Mouse (Mus musculus) lung, postnatal 25 days (tissue): ENCODE data around the gene Bik.
A peak's percentile ranks its signal among the peaks of the same experiment; 100 is the strongest.

ENCODE experiments used
- DNase-seq: peaks from one replicate; pipeline ENCODE4 v3.0.0; 2022; ENCODE audit warnings: low spot score

Bik gene

GRCm38 (mm10) chr15:83547144-83547543 is 20.5 kb downstream of the Bik start:
- no peak for DNase-seq

- no peak for DNase-seq
Measured at GRCm38 (mm10) chr15:83550137-83550536, 23.5 kb downstream of the Bik start.

DNA sequence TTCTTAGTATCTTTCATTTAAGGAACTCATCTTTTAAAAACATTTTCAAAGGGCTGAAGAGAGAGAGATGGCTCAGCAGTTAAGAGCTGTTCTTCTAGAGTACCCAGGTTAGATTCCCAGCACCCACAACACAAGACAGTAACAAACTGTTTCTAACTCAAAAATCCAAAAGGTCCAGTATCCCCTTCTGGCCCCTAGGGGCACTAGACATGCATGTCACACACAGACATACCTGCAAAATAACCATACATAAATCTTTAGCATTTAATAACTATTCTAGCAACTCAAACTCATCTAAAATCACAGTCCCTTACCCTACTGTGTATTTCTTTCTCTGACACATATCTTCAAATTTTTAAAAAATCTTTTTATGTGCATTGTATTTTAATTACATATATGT is 27.2 kb downstream of the Bik start:
- DNase-seq = no peak

DNA sequence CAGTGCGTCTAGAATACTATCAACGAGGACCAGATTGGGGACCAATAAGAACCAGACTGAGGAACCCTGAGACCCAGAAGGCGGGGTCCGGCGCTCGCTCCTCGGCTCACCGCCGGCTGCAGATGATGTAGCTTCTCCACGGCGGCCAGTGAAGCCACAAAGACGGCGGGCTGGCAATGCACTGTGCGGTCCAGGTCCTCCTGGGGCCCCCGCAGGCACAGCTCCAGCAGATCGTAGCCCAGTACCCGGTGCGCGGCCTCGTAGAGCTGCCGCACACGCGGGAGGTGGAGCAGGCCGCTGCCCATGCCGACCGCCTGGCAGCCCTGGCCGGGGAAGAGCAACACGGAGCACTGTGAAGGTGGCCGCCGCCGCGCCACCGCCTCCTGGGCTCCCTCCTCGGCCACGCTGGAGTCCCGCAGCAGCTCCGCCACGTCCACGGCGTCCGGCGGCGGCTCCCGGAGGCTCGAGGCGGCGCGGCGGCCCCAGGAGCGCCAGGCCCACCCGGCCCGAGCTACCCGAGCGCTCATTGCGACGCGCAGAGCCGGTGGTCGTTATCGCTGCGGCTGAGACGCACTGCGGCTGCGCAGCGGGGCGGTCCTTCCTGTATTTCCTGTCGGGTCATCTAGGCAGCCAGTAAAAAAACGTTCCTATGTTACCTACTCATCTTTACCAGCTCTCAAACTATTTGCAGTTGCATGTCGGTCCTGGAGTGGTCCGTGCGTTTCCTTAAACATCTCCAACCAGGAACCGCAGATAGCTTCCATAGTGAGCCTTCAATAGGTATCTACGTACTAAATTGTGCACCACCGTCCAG is 28.7 kb downstream of the Bik start:
- DNase-seq = peak; percentile 87

DNA sequence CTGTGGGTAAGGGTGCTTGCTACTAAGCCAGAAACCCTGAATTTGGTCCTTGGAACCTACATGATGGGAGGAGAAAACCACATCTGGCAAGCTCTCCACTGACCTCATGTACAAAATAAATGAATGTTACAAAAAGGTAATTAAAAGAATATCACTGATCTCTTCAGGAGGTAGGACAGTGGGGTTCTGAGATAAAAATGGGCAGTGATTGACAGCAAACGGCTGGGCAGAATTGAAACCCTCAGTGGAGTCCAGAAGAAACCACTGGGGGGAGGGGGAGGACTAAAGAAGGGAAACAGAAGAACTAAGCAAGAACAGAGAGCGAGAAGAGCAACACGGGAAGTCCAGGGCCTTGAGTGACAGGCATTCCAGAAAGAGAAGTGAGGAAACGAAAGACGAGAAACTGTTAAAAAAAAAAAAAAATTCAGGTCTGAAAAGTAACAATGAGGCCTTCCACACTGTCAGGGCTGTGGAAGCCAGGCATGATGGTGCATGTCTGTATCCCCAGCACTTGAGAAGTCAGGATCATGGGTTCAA is 34.3 kb downstream of the Bik start:
- no peak for DNase-seq

- DNase-seq = peak; percentile 93
Measured at GRCm38 (mm10) chr15:83562626-83563270, 36.1 kb downstream of the Bik start.

- DNase-seq = peak; percentile 78
Measured at GRCm38 (mm10) chr15:83563327-83563856, 36.7 kb downstream of the Bik start, which contains the start of the genes Tspo and Mcat. TSS of gene Tspo (plus strand) at chr15:83563592. TSS of gene Mcat (minus strand) at chr15:83563787.

DNA sequence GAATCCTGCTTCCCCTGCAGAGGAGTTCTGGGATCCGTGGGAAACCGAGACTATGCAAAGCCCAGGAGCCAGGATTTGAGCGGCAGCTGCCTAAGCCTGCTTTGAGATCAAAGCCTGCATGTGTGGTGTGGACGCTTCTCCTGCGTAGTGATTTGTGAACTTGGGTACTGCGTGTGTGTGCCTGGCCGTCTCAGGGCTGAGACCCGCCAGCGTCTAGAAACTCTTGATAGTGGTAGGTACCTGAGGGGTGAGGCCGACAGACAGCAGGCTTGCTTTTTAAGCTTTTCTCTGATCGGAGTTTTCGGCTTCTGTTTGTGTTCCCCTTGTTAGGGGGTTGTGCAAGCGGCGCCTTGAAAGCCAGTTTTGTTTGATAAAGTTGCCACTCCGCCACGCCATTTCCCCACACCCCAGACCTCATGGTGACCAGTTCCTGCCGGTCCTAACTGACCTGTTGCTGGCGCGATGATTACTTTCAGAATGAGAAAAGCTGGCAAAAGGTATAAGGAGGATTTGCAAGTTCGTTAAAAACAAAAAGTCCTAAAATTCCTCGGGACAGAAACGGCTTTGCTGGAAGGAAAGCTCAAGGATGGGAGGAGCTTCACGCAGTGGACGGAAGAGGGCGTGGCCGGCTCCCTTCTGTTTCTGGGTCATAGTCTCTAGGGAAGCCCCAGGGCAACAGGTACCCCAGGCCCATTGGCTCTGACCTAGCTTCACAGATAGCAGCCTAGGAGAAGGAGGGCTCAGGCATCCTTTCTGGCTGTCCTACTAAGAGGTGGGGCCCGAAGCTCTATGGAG is 37.4 kb downstream of the Bik start:
- DNase-seq = peak; percentile 53

GRCm38 (mm10) chr15:83565434-83565833 is 38.8 kb downstream of the Bik start:
- DNase-seq = peak; percentile 43

DNA sequence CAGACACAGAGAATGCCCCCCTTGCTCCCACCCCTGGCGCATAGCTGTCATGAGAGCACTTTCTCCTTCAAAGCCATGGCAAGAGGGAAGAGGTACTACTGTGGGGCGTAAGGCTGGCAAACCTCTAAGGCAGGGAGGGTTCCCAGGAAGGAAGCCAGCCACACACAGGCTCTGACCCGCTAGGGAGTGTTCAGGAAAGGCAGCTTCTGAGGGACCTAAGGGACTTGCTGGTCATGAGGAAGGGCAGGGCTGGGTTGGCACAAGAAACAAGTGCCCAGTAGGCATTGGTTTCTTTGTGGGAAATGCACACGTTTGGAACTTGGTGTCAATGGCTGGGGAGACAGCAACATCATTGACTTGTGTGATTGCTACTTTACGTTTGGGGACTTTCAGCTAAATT is 39.3 kb downstream of the Bik start:
- peak; percentile 26 for DNase-seq

- no peak for DNase-seq
Measured at GRCm38 (mm10) chr15:83567728-83568127, 41.1 kb downstream of the Bik start.

- no peak for DNase-seq
Measured at GRCm38 (mm10) chr15:83568544-83568943, 41.9 kb downstream of the Bik start.

GRCm38 (mm10) chr15:83569682-83570081 is 43.0 kb downstream of the Bik start:
- DNase-seq = no peak

DNA sequence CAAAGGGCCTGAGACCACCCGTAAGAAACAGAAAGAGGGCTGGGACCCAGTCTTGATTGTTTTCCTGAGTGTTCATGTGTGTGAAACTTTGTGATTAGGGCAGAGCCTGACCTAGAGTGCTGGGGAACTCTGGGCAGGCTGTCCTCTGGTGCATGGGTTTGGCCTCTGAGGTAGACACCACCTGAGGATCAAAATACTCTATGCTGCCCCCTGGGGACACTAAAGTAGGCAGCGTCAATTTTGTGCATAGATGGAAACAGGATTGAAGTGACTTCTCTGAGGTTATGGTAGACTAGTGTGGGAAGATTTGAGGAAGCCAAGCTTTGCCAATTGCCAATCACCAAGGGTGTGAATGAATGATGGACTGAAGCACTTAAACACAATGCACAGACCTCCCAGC is 44.0 kb downstream of the Bik start:
- no peak for DNase-seq

GRCm38 (mm10) chr15:83571636-83572035 is 45.0 kb downstream of the Bik start:
- peak; percentile 26 for DNase-seq

- no peak for DNase-seq
Measured at GRCm38 (mm10) chr15:83572132-83572531, 45.5 kb downstream of the Bik start.

GRCm38 (mm10) chr15:83573606-83574005 is 46.9 kb downstream of the Bik start:
- no peak for DNase-seq

DNA sequence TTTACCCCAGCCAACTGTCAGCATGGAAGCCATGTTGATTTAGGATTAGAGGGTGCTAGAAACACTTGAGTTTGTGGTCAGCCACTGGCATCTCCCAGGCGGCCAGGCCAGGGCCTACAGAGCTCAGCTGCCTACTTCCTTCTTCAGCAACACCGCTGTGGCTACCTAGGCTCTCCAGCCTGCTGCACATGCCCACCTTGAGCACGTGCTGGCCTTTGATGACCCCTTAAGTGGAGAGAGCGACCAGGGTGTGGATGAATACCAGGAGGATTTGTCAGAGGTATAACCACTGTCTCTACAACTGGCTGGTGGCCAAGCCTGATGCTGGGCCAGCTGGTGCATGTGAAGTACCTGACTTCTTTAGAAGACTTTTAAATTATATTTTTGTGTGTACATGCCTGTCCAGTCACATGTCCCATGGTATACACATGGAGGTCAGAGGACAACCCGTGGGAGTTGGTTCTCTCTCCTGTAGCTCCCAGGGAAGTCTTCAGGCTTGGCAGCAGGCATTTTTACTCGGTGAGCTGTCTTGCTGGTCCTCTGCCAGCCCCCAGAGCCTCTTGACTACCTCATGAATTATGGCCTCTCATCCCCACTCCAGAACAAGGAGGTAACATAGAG is 48.2 kb downstream of the Bik start:
- peak; percentile 73 for DNase-seq

GRCm38 (mm10) chr15:83575543-83575942 is 48.9 kb downstream of the Bik start:
- no peak for DNase-seq

GRCm38 (mm10) chr15:83576651-83577050 is 50.0 kb downstream of the Bik start:
- DNase-seq = no peak

DNA sequence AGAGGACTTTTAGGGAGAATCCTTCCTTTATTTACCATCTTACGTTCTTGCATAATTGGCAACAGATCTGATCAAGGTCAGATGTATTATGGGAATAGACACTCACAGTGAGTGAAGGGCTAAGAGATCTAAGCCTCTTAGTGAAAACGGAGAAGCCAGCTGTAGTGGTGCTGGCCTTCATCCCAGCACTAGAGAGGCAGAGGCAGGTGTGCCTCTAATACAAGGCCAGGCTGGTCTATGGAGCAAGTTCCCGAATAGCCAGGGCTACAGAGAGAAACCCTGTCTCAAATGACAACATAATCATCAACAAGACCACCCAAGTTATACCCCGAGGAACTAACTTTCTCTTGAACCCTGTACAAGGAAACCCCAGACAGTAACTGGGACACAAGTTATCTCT is 56.3 kb downstream of the Bik start:
- DNase-seq = no peak
